Mouse (Mus musculus) adrenal gland, postnatal 14 days (tissue): ENCODE results near the gene Ormdl3. TPM values are rescaled to one million over a fixed set of nuclear protein-coding genes. Genes with fewer than 3 reads are reported as not detected.

ENCODE experiments used
- DNase-seq: peaks from one replicate; pipeline ENCODE4 v3.0.0; 2021; ENCODE audit warnings: mixed read lengths
- total RNA-seq: library from RNA; stranded (reverse); gene quantifications from 2 replicates; pipeline ENCODE4 v1.2.3, GENCODE M21; 2021

Ormdl3 gene
- total RNA-seq, 1 experiment from 2014 or later: 141 TPM

GRCm38 (mm10) chr11:98588833-98589281, 1.7 kb upstream of the Ormdl3 start:
- peak; percentile 66 for DNase-seq

- peak; percentile 89 for DNase-seq
Measured at GRCm38 (mm10) chr11:98587684-98588546, 747 bp upstream of the Ormdl3 start.

- DNase-seq: peak; percentile 62
Measured at GRCm38 (mm10) chr11:98586087-98586891, 879 bp downstream of the Ormdl3 start.

GRCm38 (mm10) chr11:98584629-98585177, 2.5 kb downstream of the Ormdl3 start:
- peak; percentile 57 for DNase-seq

GRCm38 (mm10) chr11:98584146-98584545, 3.0 kb downstream of the Ormdl3 start:
- DNase-seq: no peak

GRCm38 (mm10) chr11:98583571-98583970, 3.6 kb downstream of the Ormdl3 start:
- no peak for DNase-seq

- DNase-seq: no peak
Measured at GRCm38 (mm10) chr11:98583265-98583552, 4.0 kb downstream of the Ormdl3 start.

- no peak for DNase-seq
Measured at GRCm38 (mm10) chr11:98582551-98583264, 4.5 kb downstream of the Ormdl3 start.

GRCm38 (mm10) chr11:98582030-98582388, 5.2 kb downstream of the Ormdl3 start:
- DNase-seq: no peak

GRCm38 (mm10) chr11:98581286-98582029, 5.7 kb downstream of the Ormdl3 start:
- DNase-seq: no peak

GRCm38 (mm10) chr11:98580301-98581121, 6.7 kb downstream of the Ormdl3 start:
- peak; percentile 73 for DNase-seq

- DNase-seq: peak; percentile 75
Measured at GRCm38 (mm10) chr11:98577776-98578175, 9.4 kb downstream of the Ormdl3 start.

- DNase-seq: no peak
Measured at GRCm38 (mm10) chr11:98569461-98569860, 17.7 kb downstream of the Ormdl3 start.

- DNase-seq: no peak
Measured at GRCm38 (mm10) chr11:98568326-98568725, 18.8 kb downstream of the Ormdl3 start.

GRCm38 (mm10) chr11:98563921-98564414, 23.2 kb downstream of the Ormdl3 start:
- DNase-seq: no peak

GRCm38 (mm10) chr11:98563025-98563424, 24.1 kb downstream of the Ormdl3 start:
- DNase-seq: no peak

GRCm38 (mm10) chr11:98560942-98561341, 26.2 kb downstream of the Ormdl3 start:
- DNase-seq: peak; percentile 43

GRCm38 (mm10) chr11:98555124-98555700, 32.0 kb downstream of the Ormdl3 start:
- no peak for DNase-seq

- DNase-seq: no peak
Measured at GRCm38 (mm10) chr11:98553966-98554365, 33.2 kb downstream of the Ormdl3 start.
